Mouse (Mus musculus): ENCODE measurements around the gene Prr19. TPM values are rescaled to one million over a fixed set of nuclear protein-coding genes. Genes with fewer than 3 reads are reported as not detected.

The Prr19 gene
- total RNA-seq, 1 experiment: 4.3 TPM

DNA sequence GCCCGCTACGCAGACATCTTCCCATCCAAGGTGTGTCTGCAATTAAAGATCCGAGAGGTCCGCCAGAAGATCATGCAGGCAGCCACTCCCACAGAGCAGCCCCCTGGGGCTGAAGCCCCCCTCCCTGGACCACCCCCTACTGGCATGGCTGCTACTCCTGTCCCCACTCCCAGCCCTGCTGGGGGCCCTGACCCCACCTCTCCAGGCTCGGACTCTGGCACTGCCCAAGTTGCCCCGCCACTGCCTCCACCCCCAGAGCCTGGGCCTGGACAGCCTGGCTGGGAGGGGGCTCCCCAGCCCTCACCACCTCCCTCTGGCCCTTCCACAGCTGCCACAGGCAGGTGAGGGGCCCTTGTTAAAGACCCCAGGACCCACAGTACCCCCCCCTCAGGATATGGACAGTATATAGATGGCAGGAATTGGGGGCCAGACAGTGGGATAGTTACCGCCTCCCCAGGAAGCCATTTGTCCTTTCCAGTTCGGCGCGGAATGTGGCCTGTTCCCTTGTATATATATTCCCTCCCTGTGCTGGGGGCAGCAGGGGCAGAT lies 7.9 kb upstream of the Prr19 start:
- peaks cover 57% of the 10 kb centered on the region for H3K36me3 ChIP-seq (ENCODE audit: control insufficient read depth, insufficient read depth, low read length, poor library complexity, severe bottlenecking)
- TF ChIP-seq ZC3H11A (IDR thresholded peaks at IDR 0.05; ENCODE audit: borderline replicate concordance, low read depth, low read length) (no peak), MAFK (IDR thresholded peaks at IDR 0.05; ENCODE audit: insufficient read depth, low read depth, low read length) (no peak), HCFC1 (IDR thresholded peaks at IDR 0.05; ENCODE audit: borderline replicate concordance, insufficient read depth, low read length) (no peak), ZNF384 (IDR thresholded peaks at IDR 0.05; ENCODE audit: low read depth, low read length) (no peak), CHD2 (IDR thresholded peaks at IDR 0.05; ENCODE audit: low read depth, low read length) (no peak)
- H3K9me3 ChIP-seq (ENCODE audit: control insufficient read depth, insufficient read depth, low read depth, low read length): no peaks in the 10 kb centered on the region
- no peak overlapping the region for H3K9ac ChIP-seq (ENCODE audit: insufficient read depth, low read depth, low read length, poor library complexity, severe bottlenecking)
- in situ Hi-C loops (cut with MboI; ENCODE audit: low sequenced_read_pairs in 2 of 2, unreplicated experiment in 2 of 2): no loop called here
- H3K27ac ChIP-seq (ENCODE audit: insufficient read depth, low read depth, low read length, poor library complexity, severe bottlenecking): no peak overlapping the region
- H3K4me1 ChIP-seq (ENCODE audit: control insufficient read depth in 2 of 2, insufficient read depth in 2 of 2, low read length in 2 of 2, poor library complexity in 1 of 2): peaks cover 3 to 13% of the 10 kb centered on the region in 2 experiments; a peak in 2 of 4 replicates
- no peak for DNase-seq (ENCODE audit: low read depth, low spot score)
- H3K4me3 ChIP-seq (ENCODE audit: insufficient read depth in 1 of 2, low read depth in 1 of 2, low read length in 2 of 2, poor library complexity in 1 of 2, severe bottlenecking in 1 of 2): no peak overlapping the region

GRCm38 (mm10) chr7:25294495-25294894 lies 6.7 kb upstream of the Prr19 start:
- Histone ChIP-seq H3K9me3 (ENCODE audit: control insufficient read depth, insufficient read depth, low read depth, low read length) (no peaks in the 10 kb centered on the region), H3K4me3 (ENCODE audit: insufficient read depth in 1 of 2, low read depth in 1 of 2, low read length in 2 of 2, poor library complexity in 1 of 2, severe bottlenecking in 1 of 2) (no peak overlapping the region), H3K9ac (ENCODE audit: insufficient read depth, low read depth, low read length, poor library complexity, severe bottlenecking) (no peak overlapping the region), H3K4me1 (ENCODE audit: control insufficient read depth in 2 of 2, insufficient read depth in 2 of 2, low read length in 2 of 2, poor library complexity in 1 of 2) (peaks cover 3 to 13% of the 10 kb centered on the region in 2 experiments; a peak in 2 of 4 replicates), H3K27ac (ENCODE audit: insufficient read depth, low read depth, low read length, poor library complexity, severe bottlenecking) (no peak overlapping the region), H3K36me3 (ENCODE audit: control insufficient read depth, insufficient read depth, low read length, poor library complexity, severe bottlenecking) (peaks cover 47% of the 10 kb centered on the region)
- in situ Hi-C loops (cut with MboI; ENCODE audit: low sequenced_read_pairs in 2 of 2, unreplicated experiment in 2 of 2): no loop called here
- no peak for TF ChIP-seq CHD2 (IDR thresholded peaks at IDR 0.05; ENCODE audit: low read depth, low read length)
- no peak for TF ChIP-seq MAFK (IDR thresholded peaks at IDR 0.05; ENCODE audit: insufficient read depth, low read depth, low read length)
- TF ChIP-seq ZNF384 (IDR thresholded peaks at IDR 0.05; ENCODE audit: low read depth, low read length): no peak
- TF ChIP-seq ZC3H11A (IDR thresholded peaks at IDR 0.05; ENCODE audit: borderline replicate concordance, low read depth, low read length): no peak
- no peak for TF ChIP-seq HCFC1 (IDR thresholded peaks at IDR 0.05; ENCODE audit: borderline replicate concordance, insufficient read depth, low read length)
- no peak for DNase-seq (ENCODE audit: low read depth, low spot score)

DNA sequence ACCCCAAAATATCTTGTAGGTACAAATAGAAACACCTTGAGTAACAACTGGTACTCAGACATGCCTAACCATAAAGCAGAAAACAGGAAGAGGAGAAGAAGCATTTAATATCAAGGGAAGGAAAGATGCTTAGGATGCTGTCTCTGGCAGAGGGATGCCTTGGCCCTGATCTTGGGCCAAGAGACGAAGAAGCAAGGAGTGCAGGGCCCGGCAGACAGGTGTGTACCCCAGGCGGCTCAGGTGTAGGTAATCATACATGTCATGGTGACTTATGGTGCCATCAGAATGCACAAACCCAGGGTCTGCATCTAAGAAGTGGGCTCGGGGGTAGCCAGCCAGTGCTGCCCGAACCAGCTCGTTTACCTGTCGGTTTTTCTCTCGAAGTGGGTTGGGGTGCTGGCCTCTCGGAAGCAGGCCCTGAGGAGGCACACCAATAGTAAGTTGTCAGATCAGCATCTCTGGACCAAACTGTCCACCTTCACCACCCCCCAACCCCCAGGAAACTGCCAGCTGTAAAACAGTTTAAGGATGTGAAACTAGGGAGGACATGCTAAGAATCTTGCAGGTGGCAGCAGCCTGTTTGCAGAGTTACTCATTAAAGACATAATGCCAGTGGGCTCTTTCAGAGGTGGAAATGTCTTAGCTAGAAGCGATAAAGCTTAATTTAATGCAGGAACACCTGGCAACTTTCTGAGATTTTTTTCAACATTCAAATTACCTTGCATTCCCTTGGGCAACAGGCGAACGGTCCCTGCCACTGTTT lies 6.1 kb upstream of the Prr19 start:
- Histone ChIP-seq H3K27ac (ENCODE audit: insufficient read depth, low read depth, low read length, poor library complexity, severe bottlenecking) (no peak overlapping the region), H3K9me3 (ENCODE audit: control insufficient read depth, insufficient read depth, low read depth, low read length) (no peaks in the 10 kb centered on the region), H3K4me3 (ENCODE audit: insufficient read depth in 1 of 2, low read depth in 1 of 2, low read length in 2 of 2, poor library complexity in 1 of 2, severe bottlenecking in 1 of 2) (no peak overlapping the region), H3K4me1 (ENCODE audit: control insufficient read depth in 2 of 2, insufficient read depth in 2 of 2, low read length in 2 of 2, poor library complexity in 1 of 2) (peaks cover 3 to 13% of the 10 kb centered on the region in 2 experiments; a peak in 2 of 4 replicates), H3K36me3 (ENCODE audit: control insufficient read depth, insufficient read depth, low read length, poor library complexity, severe bottlenecking) (peaks cover 44% of the 10 kb centered on the region), H3K9ac (ENCODE audit: insufficient read depth, low read depth, low read length, poor library complexity, severe bottlenecking) (no peak overlapping the region)
- no peak for DNase-seq (ENCODE audit: low read depth, low spot score)
- TF ChIP-seq ZC3H11A (IDR thresholded peaks at IDR 0.05; ENCODE audit: borderline replicate concordance, low read depth, low read length) (no peak), ZNF384 (IDR thresholded peaks at IDR 0.05; ENCODE audit: low read depth, low read length) (no peak), HCFC1 (IDR thresholded peaks at IDR 0.05; ENCODE audit: borderline replicate concordance, insufficient read depth, low read length) (no peak), MAFK (IDR thresholded peaks at IDR 0.05; ENCODE audit: insufficient read depth, low read depth, low read length) (no peak), CHD2 (IDR thresholded peaks at IDR 0.05; ENCODE audit: low read depth, low read length) (no peak)
- in situ Hi-C loops (cut with MboI; ENCODE audit: low sequenced_read_pairs in 2 of 2, unreplicated experiment in 2 of 2): no loop called here

- in situ Hi-C loops (cut with MboI; ENCODE audit: low sequenced_read_pairs in 2 of 2, unreplicated experiment in 2 of 2): no loop called here
- no peaks in the 10 kb centered on the region for H3K9me3 ChIP-seq (ENCODE audit: control insufficient read depth, insufficient read depth, low read depth, low read length)
- no peak for DNase-seq (ENCODE audit: low read depth, low spot score)
- TF ChIP-seq ZC3H11A (IDR thresholded peaks at IDR 0.05; ENCODE audit: borderline replicate concordance, low read depth, low read length) (no peak), HCFC1 (IDR thresholded peaks at IDR 0.05; ENCODE audit: borderline replicate concordance, insufficient read depth, low read length) (no peak), MAFK (IDR thresholded peaks at IDR 0.05; ENCODE audit: insufficient read depth, low read depth, low read length) (no peak), CHD2 (IDR thresholded peaks at IDR 0.05; ENCODE audit: low read depth, low read length) (no peak), ZNF384 (IDR thresholded peaks at IDR 0.05; ENCODE audit: low read depth, low read length) (no peak)
- H3K4me1 ChIP-seq (ENCODE audit: control insufficient read depth in 2 of 2, insufficient read depth in 2 of 2, low read length in 2 of 2, poor library complexity in 1 of 2): peaks cover 7 to 10% of the 10 kb centered on the region in 2 experiments; a peak in 3 of 4 replicates
- H3K27ac ChIP-seq (ENCODE audit: insufficient read depth, low read depth, low read length, poor library complexity, severe bottlenecking): 0 out of 2 replicates have a peak overlapping the region, but pooled peaks have one; percentile 64
- H3K36me3 ChIP-seq (ENCODE audit: control insufficient read depth, insufficient read depth, low read length, poor library complexity, severe bottlenecking): peaks cover 27% of the 10 kb centered on the region
- peak overlapping the region; percentile 73 to 78 for H3K4me3 ChIP-seq (ENCODE audit: insufficient read depth in 1 of 2, low read depth in 1 of 2, low read length in 2 of 2, poor library complexity in 1 of 2, severe bottlenecking in 1 of 2)
- H3K9ac ChIP-seq (ENCODE audit: insufficient read depth, low read depth, low read length, poor library complexity, severe bottlenecking): peak overlapping the region; percentile 81
Observed at GRCm38 (mm10) chr7:25296945-25297453, 4.2 kb upstream of the Prr19 start.
